Mouse (Mus musculus): ENCODE measurements around the gene Cdk15. TPM values are rescaled to one million over a fixed set of nuclear protein-coding genes. Genes with fewer than 3 reads are reported as not detected.

The Cdk15 gene
- polyA plus RNA-seq, 1 experiment from 2014 or later, result 0.49 TPM

GRCm38 (mm10) chr1:59311292-59311885 is 54.7 kb downstream of the Cdk15 start:
- 66% methylated on average over 5 of the region's 5 CpGs for WGBS
- Histone ChIP-seq H3K4me1 (replicated peaks; ENCODE audit: control insufficient read depth, insufficient read depth) (no peaks in the 10 kb centered on the region), H3K27ac (replicated peaks) (no peak overlapping the region), H3K4me3 (ENCODE audit: low read depth, low read length) (no peak overlapping the region), H3K36me3 (ENCODE audit: control insufficient read depth, insufficient read depth, low read length) (no peaks in the 10 kb centered on the region), H3K4me2 (replicated peaks; ENCODE audit: low read depth) (no peak overlapping the region), H3K27me3 (ENCODE audit: control insufficient read depth, insufficient read depth, low read length) (no peaks in the 10 kb centered on the region), H3K9me3 (ENCODE audit: control insufficient read depth, low read length) (no peaks in the 10 kb centered on the region), H3K9ac (ENCODE audit: low read length) (no peak overlapping the region)
- ATAC-seq (ENCODE audit: low FRiP score, low TSS enrichment), result no peak
- no peak for DNase-seq (ENCODE audit: low spot score)
- TF ChIP-seq CTCF (IDR thresholded peaks at IDR 0.05; ENCODE audit: low read depth) (peak; percentile 65), EP300 (optimal IDR thresholded peaks at IDR 0.05) (no peak)

DNA sequence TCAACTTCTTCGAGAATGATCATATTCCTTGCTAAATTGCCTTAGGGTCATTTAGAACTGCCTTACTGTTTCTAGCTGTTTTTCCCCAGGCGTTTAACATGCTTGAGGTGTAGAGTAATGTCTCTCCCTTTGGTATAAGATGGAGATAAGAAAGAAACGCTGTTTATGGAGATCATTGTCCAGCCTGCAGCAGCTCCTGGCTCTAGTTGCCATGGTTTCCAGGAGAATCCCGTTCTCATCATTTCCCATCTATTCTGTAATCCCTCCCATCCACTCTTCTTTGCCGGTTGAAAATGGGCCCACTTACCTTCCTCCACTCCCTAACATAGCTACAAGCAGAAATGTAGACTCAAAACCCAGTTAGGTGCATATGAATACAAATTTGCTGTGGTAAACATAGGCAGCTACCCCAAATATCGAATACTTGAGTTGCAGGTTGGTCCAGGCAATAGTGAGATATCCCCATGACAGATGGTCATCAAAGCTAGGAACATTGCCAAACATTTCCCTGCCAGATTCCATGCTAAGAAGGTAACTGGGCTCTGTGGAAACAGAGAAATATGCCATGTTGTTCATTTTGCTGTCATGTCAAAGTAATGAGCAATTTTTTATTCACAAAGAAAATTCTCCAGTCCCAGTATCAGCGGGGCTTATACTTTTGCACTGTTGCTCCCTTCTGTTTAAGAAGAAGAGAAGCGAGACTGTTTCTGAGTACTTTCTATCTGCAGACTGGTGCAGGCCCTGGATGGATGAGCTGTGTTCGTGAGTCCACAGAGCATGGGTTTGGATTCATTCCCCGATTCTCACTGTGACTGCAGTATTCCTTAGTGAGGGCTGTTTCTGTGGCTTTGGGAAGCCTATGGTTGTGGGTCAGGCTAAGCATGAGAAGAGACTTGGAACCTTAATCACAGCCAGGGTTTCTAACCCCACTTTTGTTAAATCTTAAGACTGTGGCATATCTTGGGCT is 55.8 kb downstream of the Cdk15 start:
- Histone ChIP-seq H3K9ac (ENCODE audit: low read length) (no peak overlapping the region), H3K4me1 (replicated peaks; ENCODE audit: control insufficient read depth, insufficient read depth) (no peaks in the 10 kb centered on the region), H3K27ac (replicated peaks) (no peak overlapping the region), H3K27me3 (ENCODE audit: control insufficient read depth, insufficient read depth, low read length) (no peaks in the 10 kb centered on the region), H3K4me2 (replicated peaks; ENCODE audit: low read depth) (no peak overlapping the region), H3K4me3 (ENCODE audit: low read depth, low read length) (no peak overlapping the region), H3K36me3 (ENCODE audit: control insufficient read depth, insufficient read depth, low read length) (no peaks in the 10 kb centered on the region), H3K9me3 (ENCODE audit: control insufficient read depth, low read length) (no peaks in the 10 kb centered on the region)
- TF ChIP-seq CTCF (IDR thresholded peaks at IDR 0.05; ENCODE audit: low read depth), result no peak
- no peak for TF ChIP-seq EP300 (optimal IDR thresholded peaks at IDR 0.05)
- WGBS, result 66% methylated on average over 10 of the region's 10 CpGs
- DNase-seq (ENCODE audit: low spot score), result no peak
- no peak for ATAC-seq (ENCODE audit: low FRiP score, low TSS enrichment)

- no peak overlapping the region for H3K4me2 ChIP-seq (replicated peaks; ENCODE audit: low read depth)
- WGBS, result 69% methylated on average over 8 of the region's 8 CpGs
- no peaks in the 10 kb centered on the region for H3K36me3 ChIP-seq (ENCODE audit: control insufficient read depth, insufficient read depth, low read length)
- H3K27me3 ChIP-seq (ENCODE audit: control insufficient read depth, insufficient read depth, low read length), result no peaks in the 10 kb centered on the region
- H3K4me3 ChIP-seq (ENCODE audit: low read depth, low read length), result no peak overlapping the region
- ATAC-seq (ENCODE audit: low FRiP score, low TSS enrichment) (no peak), DNase-seq (ENCODE audit: low spot score) (no peak)
- TF ChIP-seq CTCF (IDR thresholded peaks at IDR 0.05; ENCODE audit: low read depth) (no peak), EP300 (optimal IDR thresholded peaks at IDR 0.05) (no peak)
- no peaks in the 10 kb centered on the region for H3K4me1 ChIP-seq (replicated peaks; ENCODE audit: control insufficient read depth, insufficient read depth)
- H3K9ac ChIP-seq (ENCODE audit: low read length), result no peak overlapping the region
- H3K9me3 ChIP-seq (ENCODE audit: control insufficient read depth, low read length), result no peaks in the 10 kb centered on the region
- H3K27ac ChIP-seq (replicated peaks), result no peak overlapping the region
Measured at GRCm38 (mm10) chr1:59313154-59313940, 56.6 kb downstream of the Cdk15 start.

- no peak for TF ChIP-seq CTCF (IDR thresholded peaks at IDR 0.05; ENCODE audit: low read depth)
- no peak for TF ChIP-seq EP300 (optimal IDR thresholded peaks at IDR 0.05)
- no peak overlapping the region for H3K9ac ChIP-seq (ENCODE audit: low read length)
- DNase-seq (ENCODE audit: low spot score), result no peak
- H3K27me3 ChIP-seq (ENCODE audit: control insufficient read depth, insufficient read depth, low read length), result no peaks in the 10 kb centered on the region
- ATAC-seq (ENCODE audit: low FRiP score, low TSS enrichment), result no peak
- H3K4me2 ChIP-seq (replicated peaks; ENCODE audit: low read depth), result no peak overlapping the region
- H3K9me3 ChIP-seq (ENCODE audit: control insufficient read depth, low read length), result no peaks in the 10 kb centered on the region
- H3K4me3 ChIP-seq (ENCODE audit: low read depth, low read length), result no peak overlapping the region
- H3K27ac ChIP-seq (replicated peaks), result no peak overlapping the region
- no peaks in the 10 kb centered on the region for H3K4me1 ChIP-seq (replicated peaks; ENCODE audit: control insufficient read depth, insufficient read depth)
- no peaks in the 10 kb centered on the region for H3K36me3 ChIP-seq (ENCODE audit: control insufficient read depth, insufficient read depth, low read length)
- 31% methylated on average over 5 of the region's 5 CpGs for WGBS
Measured at GRCm38 (mm10) chr1:59315057-59315807, 58.5 kb downstream of the Cdk15 start.

DNA sequence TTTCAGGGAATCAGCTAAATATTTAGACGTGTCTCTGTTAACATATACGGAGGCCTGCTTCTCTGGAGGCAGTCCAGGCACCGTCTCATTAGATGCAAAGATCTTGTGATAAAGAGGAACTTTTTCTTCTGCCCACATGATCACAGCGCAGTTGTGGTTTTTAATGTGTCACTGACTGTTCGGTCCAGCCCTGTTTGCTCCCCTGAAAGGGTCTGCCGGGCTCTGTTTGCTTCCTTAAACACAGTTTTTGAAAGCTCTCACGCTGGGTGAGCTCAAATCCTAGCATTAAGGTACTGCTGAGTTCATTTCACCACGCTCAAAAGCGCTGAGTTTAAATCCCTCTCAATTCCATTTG is 59.3 kb downstream of the Cdk15 start:
- Histone ChIP-seq H3K36me3 (ENCODE audit: control insufficient read depth, insufficient read depth, low read length) (no peaks in the 10 kb centered on the region), H3K27ac (replicated peaks) (no peak overlapping the region), H3K27me3 (ENCODE audit: control insufficient read depth, insufficient read depth, low read length) (no peaks in the 10 kb centered on the region), H3K9me3 (ENCODE audit: control insufficient read depth, low read length) (no peaks in the 10 kb centered on the region), H3K9ac (ENCODE audit: low read length) (no peak overlapping the region), H3K4me2 (replicated peaks; ENCODE audit: low read depth) (no peak overlapping the region), H3K4me3 (ENCODE audit: low read depth, low read length) (no peak overlapping the region), H3K4me1 (replicated peaks; ENCODE audit: control insufficient read depth, insufficient read depth) (no peaks in the 10 kb centered on the region)
- WGBS, result 13% methylated on average over 9 of the region's 9 CpGs
- no peak for ATAC-seq (ENCODE audit: low FRiP score, low TSS enrichment)
- no peak for DNase-seq (ENCODE audit: low spot score)
- TF ChIP-seq CTCF (IDR thresholded peaks at IDR 0.05; ENCODE audit: low read depth) (no peak), EP300 (optimal IDR thresholded peaks at IDR 0.05) (no peak)

Measured in stomach, postnatal 0 days (tissue).